20 mouse cellular contexts compared by ENCODE assay signal in the genomic region with DNA sequence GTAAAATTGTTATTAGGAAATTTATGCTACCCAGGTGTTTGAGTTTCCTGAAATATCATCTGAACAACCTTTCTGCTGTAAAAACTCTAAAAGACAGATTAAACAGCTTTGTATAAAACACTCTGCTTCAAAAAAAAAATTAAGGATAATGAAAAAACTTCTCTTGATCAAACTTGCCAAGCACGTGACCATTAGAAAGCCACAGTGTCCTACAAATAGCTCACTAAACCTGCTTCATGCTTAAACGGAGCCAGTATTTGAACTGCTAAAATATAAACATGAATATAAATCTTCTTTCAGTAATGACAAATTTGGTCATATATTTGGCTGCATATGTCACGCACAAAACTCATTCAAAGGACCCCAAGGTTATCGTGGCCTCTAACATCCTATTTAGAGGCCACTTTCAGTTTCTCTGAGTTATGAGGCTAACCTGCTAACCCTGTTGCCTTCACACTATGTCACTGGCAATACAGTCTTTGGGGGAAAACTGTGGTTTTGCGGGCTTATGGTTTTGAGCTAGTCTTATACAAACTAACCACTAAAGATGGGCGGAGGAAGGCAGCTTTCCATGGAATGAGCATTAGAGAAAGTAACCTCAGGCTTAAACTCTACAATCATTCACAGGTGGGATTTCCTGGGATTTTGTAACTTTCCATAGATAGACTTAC.
"Had no signal": no experiment of that assay in that cellular context is flagged by ENCODE, and none has a peak within 500 bp of the region (broad histone marks: within the 10 kb centered on the region; RNA-seq: fewer than 3 reads in every experiment).

No protein-coding gene starts in this region.

- H3K4me1 ChIP-seq: kidney, embryonic 15.5 days; limb, embryonic 10.5 days; limb, embryonic 13.5 days; liver, embryonic 12.5 days; liver, embryonic 15.5 days; lung, embryonic 15.5 days; megakaryocyte, embryonic 14.5 days; midbrain, embryonic 10.5 days; midbrain, embryonic 13.5 days had no signal

- H3K27me3 ChIP-seq: kidney, embryonic 15.5 days; limb, embryonic 13.5 days; liver, embryonic 12.5 days; liver, embryonic 15.5 days; lung, embryonic 15.5 days; megakaryocyte, embryonic 14.5 days; midbrain, embryonic 13.5 days had no signal

- H3K4me3 ChIP-seq: kidney, embryonic 15.5 days; layer of hippocampus, adult 2 months; limb, embryonic 10.5 days; limb, embryonic 13.5 days; liver, embryonic 12.5 days; liver, embryonic 15.5 days; lung, embryonic 15.5 days; megakaryocyte, embryonic 14.5 days; midbrain, embryonic 10.5 days; midbrain, embryonic 13.5 days had no signal

- H3K36me3 ChIP-seq: kidney, embryonic 15.5 days; limb, embryonic 10.5 days; limb, embryonic 13.5 days; liver, embryonic 12.5 days; liver, embryonic 15.5 days; lung, embryonic 15.5 days; midbrain, embryonic 10.5 days; midbrain, embryonic 13.5 days had no signal

- H3K9me3 ChIP-seq: kidney, embryonic 15.5 days; limb, embryonic 10.5 days; limb, embryonic 13.5 days; liver, embryonic 12.5 days; liver, embryonic 15.5 days; lung, embryonic 15.5 days; megakaryocyte, embryonic 14.5 days; midbrain, embryonic 10.5 days; midbrain, embryonic 13.5 days had no signal

- H3K27ac ChIP-seq: kidney, embryonic 15.5 days; layer of hippocampus, adult 2 months; limb, embryonic 10.5 days; limb, embryonic 13.5 days; liver, embryonic 12.5 days; liver, embryonic 15.5 days; lung, embryonic 15.5 days; midbrain, embryonic 10.5 days; midbrain, embryonic 13.5 days had no signal

- ATAC-seq: liver, embryonic 12.5 days; midbrain, embryonic 13.5 days; midbrain, embryonic 16.5 days had no signal

- H3K9ac ChIP-seq: kidney, embryonic 15.5 days; limb, embryonic 13.5 days; liver, embryonic 12.5 days; liver, embryonic 15.5 days; lung, embryonic 15.5 days; midbrain, embryonic 13.5 days had no signal

- H3K4me2 ChIP-seq: kidney, embryonic 15.5 days; limb, embryonic 13.5 days; liver, embryonic 12.5 days; liver, embryonic 15.5 days; lung, embryonic 15.5 days; midbrain, embryonic 13.5 days had no signal

- DNase-seq: kidney, adult 8-10 months; kidney, postnatal 14 days; layer of hippocampus, adult 9-11 months; liver; lung, adult 18-20 months; lung, postnatal 10 days; lung, postnatal 36 days; thymus, adult 2 months; thymus, postnatal 14 days had no signal
